Mouse (Mus musculus): ENCODE data around the gene Gzme. TPM values are rescaled to one million over a fixed set of nuclear protein-coding genes. Genes with fewer than 3 reads are reported as not detected.
"Not testable (repeated sequence)": the region's sequence is repeated elsewhere in the genome, so short reads cannot be mapped to it uniquely, and the experiment has no call there.

Gzme gene
- not detected in 2 replicates for polyA plus RNA-seq (2015; fragmentation: Nextera tagmentation; extraction: Ambion mirVana)

GRCm38 (mm10) chr14:56120525-56120924 lies at the start of gene Gzme:
Gzme (minus strand) TSS chr14:56120625.
- no peak within 1 kb of the TSS for H3K27ac ChIP-seq (replicated peaks)
- no peaks in the 10 kb centered on the region for H3K4me1 ChIP-seq
- no peaks in the 10 kb centered on the region for H3K36me3 ChIP-seq
- H3K9me3 ChIP-seq (replicated peaks) = no peaks in the 10 kb centered on the region
- H3K27me3 ChIP-seq (replicated peaks) = no peaks in the 10 kb centered on the region
- ATAC-seq (ENCODE audit: low FRiP score) = no peak
- H3K4me3 ChIP-seq (replicated peaks) = no peak within 1 kb of the TSS
- no peak within 1 kb of the TSS for H3K4me2 ChIP-seq
- H3K9ac ChIP-seq (replicated peaks) = no peak within 1 kb of the TSS

- Histone ChIP-seq H3K36me3 (no peaks in the 10 kb centered on the region), H3K4me3 (replicated peaks) (no peak overlapping the region), H3K4me2 (no peak overlapping the region), H3K27me3 (replicated peaks) (no peaks in the 10 kb centered on the region), H3K4me1 (no peaks in the 10 kb centered on the region), H3K9ac (replicated peaks) (no peak overlapping the region), H3K9me3 (replicated peaks) (no peaks in the 10 kb centered on the region), H3K27ac (replicated peaks) (no peak overlapping the region)
- ATAC-seq (ENCODE audit: low FRiP score) = no peak
- 90% methylated on average over 6 of the region's 6 CpGs for WGBS
These were observed 47.6 kb upstream of the Gzme start for GRCm38 (mm10) chr14:56168009-56168408.

- H3K4me1 ChIP-seq = no peaks in the 10 kb centered on the region
- WGBS = 79% methylated on average over 2 of the region's 2 CpGs
- H3K4me2 ChIP-seq = no peak overlapping the region
- no peaks in the 10 kb centered on the region for H3K36me3 ChIP-seq
- H3K9ac ChIP-seq (replicated peaks) = no peak overlapping the region
- no peaks in the 10 kb centered on the region for H3K9me3 ChIP-seq (replicated peaks)
- no peak for ATAC-seq (ENCODE audit: low FRiP score)
- no peaks in the 10 kb centered on the region for H3K27me3 ChIP-seq (replicated peaks)
- H3K4me3 ChIP-seq (replicated peaks) = no peak overlapping the region
- no peak overlapping the region for H3K27ac ChIP-seq (replicated peaks)
These were observed 41.7 kb upstream of the Gzme start for GRCm38 (mm10) chr14:56162109-56162508.

- not testable (repeated sequence) for H3K27ac ChIP-seq (replicated peaks); H3K27me3 ChIP-seq (replicated peaks); H3K9ac ChIP-seq (replicated peaks); H3K4me2 ChIP-seq; H3K4me1 ChIP-seq; H3K4me3 ChIP-seq (replicated peaks); H3K9me3 ChIP-seq (replicated peaks); H3K36me3 ChIP-seq; ATAC-seq (ENCODE audit: low FRiP score)
- 88% methylated on average over 2 of the region's 2 CpGs for WGBS
These were observed 39.1 kb upstream of the Gzme start, which contains the start of gene Gzmg for GRCm38 (mm10) chr14:56159479-56159878. Gzmg (minus strand) TSS chr14:56159579.

- Histone ChIP-seq H3K36me3 (no peaks in the 10 kb centered on the region), H3K4me1 (no peaks in the 10 kb centered on the region), H3K9ac (replicated peaks) (no peak overlapping the region), H3K27me3 (replicated peaks) (no peaks in the 10 kb centered on the region), H3K27ac (replicated peaks) (no peak overlapping the region), H3K9me3 (replicated peaks) (no peaks in the 10 kb centered on the region), H3K4me3 (replicated peaks) (no peak overlapping the region), H3K4me2 (no peak overlapping the region)
- WGBS = 65% methylated on average over 2 of the region's 2 CpGs
- no peak for ATAC-seq (ENCODE audit: low FRiP score)
These were observed 34.9 kb upstream of the Gzme start for GRCm38 (mm10) chr14:56155340-56155739.

GRCm38 (mm10) chr14:56133675-56134074 lies 13.2 kb upstream of the Gzme start:
- ATAC-seq (ENCODE audit: low FRiP score); H3K27ac ChIP-seq (replicated peaks); H3K4me2 ChIP-seq; H3K4me3 ChIP-seq (replicated peaks); H3K36me3 ChIP-seq; H3K27me3 ChIP-seq (replicated peaks); H3K4me1 ChIP-seq; H3K9ac ChIP-seq (replicated peaks); H3K9me3 ChIP-seq (replicated peaks): not testable (repeated sequence)
- WGBS = 86% methylated on average over 1 of the region's 1 CpGs

GRCm38 (mm10) chr14:56132508-56132907 lies 12.1 kb upstream of the Gzme start, which contains the start of gene Gzmd:
Gzmd (minus strand) TSS chr14:56132608.
- not testable (repeated sequence) for H3K27me3 ChIP-seq (replicated peaks); H3K4me3 ChIP-seq (replicated peaks); H3K36me3 ChIP-seq; H3K9ac ChIP-seq (replicated peaks); ATAC-seq (ENCODE audit: low FRiP score); H3K4me1 ChIP-seq; H3K27ac ChIP-seq (replicated peaks); H3K9me3 ChIP-seq (replicated peaks); H3K4me2 ChIP-seq
- 77% methylated on average over 2 of the region's 2 CpGs for WGBS

- H3K27ac ChIP-seq (replicated peaks) = no peak overlapping the region
- no peak overlapping the region for H3K4me2 ChIP-seq
- no peak overlapping the region for H3K4me3 ChIP-seq (replicated peaks)
- 53% methylated on average over 3 of the region's 3 CpGs for WGBS
- no peaks in the 10 kb centered on the region for H3K36me3 ChIP-seq
- no peaks in the 10 kb centered on the region for H3K9me3 ChIP-seq (replicated peaks)
- H3K9ac ChIP-seq (replicated peaks) = no peak overlapping the region
- H3K27me3 ChIP-seq (replicated peaks) = no peaks in the 10 kb centered on the region
- ATAC-seq (ENCODE audit: low FRiP score) = no peak
- no peaks in the 10 kb centered on the region for H3K4me1 ChIP-seq
These were observed 7.9 kb upstream of the Gzme start for GRCm38 (mm10) chr14:56128341-56128740.

GRCm38 (mm10) chr14:56123516-56123915 lies 3.1 kb upstream of the Gzme start:
- no peaks in the 10 kb centered on the region for H3K4me1 ChIP-seq
- 82% methylated on average over 3 of the region's 3 CpGs for WGBS

GRCm38 (mm10) chr14:56115531-56116310 lies 4.7 kb downstream of the Gzme start:
- 92% methylated on average over 33 of the region's 33 CpGs for WGBS
- H3K27ac ChIP-seq (replicated peaks); H3K9ac ChIP-seq (replicated peaks); H3K27me3 ChIP-seq (replicated peaks); H3K4me1 ChIP-seq; H3K9me3 ChIP-seq (replicated peaks); H3K36me3 ChIP-seq; ATAC-seq (ENCODE audit: low FRiP score); H3K4me2 ChIP-seq; H3K4me3 ChIP-seq (replicated peaks): not testable (repeated sequence)

More at GRCm38 (mm10) chr14:56123516-56123915, 3.1 kb upstream of the Gzme start:
- H3K4me2 ChIP-seq = no peak overlapping the region
- no peak overlapping the region for H3K9ac ChIP-seq (replicated peaks)
- H3K36me3 ChIP-seq = no peaks in the 10 kb centered on the region
- H3K27me3 ChIP-seq (replicated peaks) = no peaks in the 10 kb centered on the region
- H3K9me3 ChIP-seq (replicated peaks) = no peaks in the 10 kb centered on the region
- no peak overlapping the region for H3K27ac ChIP-seq (replicated peaks)
- H3K4me3 ChIP-seq (replicated peaks) = no peak overlapping the region
- no peak for ATAC-seq (ENCODE audit: low FRiP score)

- Histone ChIP-seq H3K9me3 (replicated peaks) (no peaks in the 10 kb centered on the region), H3K4me3 (replicated peaks) (no peak overlapping the region), H3K27me3 (replicated peaks) (no peaks in the 10 kb centered on the region), H3K4me1 (no peaks in the 10 kb centered on the region), H3K27ac (replicated peaks) (no peak overlapping the region), H3K36me3 (no peaks in the 10 kb centered on the region), H3K4me2 (no peak overlapping the region), H3K9ac (replicated peaks) (no peak overlapping the region)
- 82% methylated on average over 13 of the region's 13 CpGs for WGBS
- ATAC-seq (ENCODE audit: low FRiP score) = no peak
These were observed 14.8 kb downstream of the Gzme start for GRCm38 (mm10) chr14:56105447-56106180.

GRCm38 (mm10) chr14:56105016-56105415 lies 15.4 kb downstream of the Gzme start:
- no peak overlapping the region for H3K4me2 ChIP-seq
- H3K4me3 ChIP-seq (replicated peaks) = no peak overlapping the region
- H3K9me3 ChIP-seq (replicated peaks) = no peaks in the 10 kb centered on the region
- H3K27me3 ChIP-seq (replicated peaks) = no peaks in the 10 kb centered on the region
- no peaks in the 10 kb centered on the region for H3K4me1 ChIP-seq
- H3K27ac ChIP-seq (replicated peaks) = no peak overlapping the region
- ATAC-seq (ENCODE audit: low FRiP score) = no peak
- 89% methylated on average over 5 of the region's 5 CpGs for WGBS
- no peak overlapping the region for H3K9ac ChIP-seq (replicated peaks)
- H3K36me3 ChIP-seq = no peaks in the 10 kb centered on the region

All from neural tube, embryonic 15.5 days (tissue).